Mouse (Mus musculus) hematopoietic stem cell, adult 5-6 weeks (primary cell): ENCODE measurements around the gene Il3ra. TPM values are rescaled to one million over a fixed set of nuclear protein-coding genes. Genes with fewer than 3 reads are reported as not detected.

ENCODE experiments used
- ATAC-seq, 2 experiments: fragments of 125-278 bp in 1 of 2; replicated peaks in 1 of 2; 2 replicates each; pipeline ENCODE4 v1.8.0; 2016 to 2017; ENCODE audit warnings: inconsistent platforms in 2 of 2, mild to moderate bottlenecking in 2 of 2, moderate number of reproducible peaks in 2 of 2, low read depth in 1 of 2, moderate TSS enrichment in 1 of 2; ENCODE audit not compliant: low FRiP score in 2 of 2, poor library complexity in 2 of 2, severe bottlenecking in 2 of 2, insufficient read depth in 1 of 2, low TSS enrichment in 1 of 2
- total RNA-seq: library from RNA; stranded (forward); fragments of 172-1452, 232-1000 nt; gene quantifications from 2 replicates; pipeline ENCODE4 v1.2.3, GENCODE M21; 2017

Il3ra gene
- 12.3 and 15.4 TPM in 2 replicates for total RNA-seq

- peak; percentile 54 to 57 for ATAC-seq
These were observed at the start of gene Il3ra for GRCm38 (mm10) chr14:14345948-14346812. Gene Il3ra (plus strand): TSS chr14:14346275.

- no peak for ATAC-seq
These were observed 37.1 kb upstream of the Il3ra start for GRCm38 (mm10) chr14:14308938-14309337.

- no peak for ATAC-seq
These were observed 36.7 kb upstream of the Il3ra start for GRCm38 (mm10) chr14:14309416-14309815.

- ATAC-seq: no peak
These were observed 23.5 kb upstream of the Il3ra start, which contains the start of gene Olfr31 for GRCm38 (mm10) chr14:14322528-14322927. Gene Olfr31 (plus strand): TSS chr14:14322828.

GRCm38 (mm10) chr14:14345113-14345871 is 783 bp upstream of the Il3ra start:
- peak; percentile 70 to 80 for ATAC-seq

GRCm38 (mm10) chr14:14346813-14347100 is 682 bp downstream of the Il3ra start:
- no peak for ATAC-seq

- ATAC-seq: no peak
These were observed 1.2 kb downstream of the Il3ra start for GRCm38 (mm10) chr14:14347151-14347835.

GRCm38 (mm10) chr14:14347836-14348621 is 2.0 kb downstream of the Il3ra start:
- ATAC-seq: peak in 1 of 2 experiments; percentile 6; a peak in 2 of 4 replicates

GRCm38 (mm10) chr14:14348674-14349401 is 2.8 kb downstream of the Il3ra start:
- no peak for ATAC-seq

GRCm38 (mm10) chr14:14349485-14350262 is 3.6 kb downstream of the Il3ra start:
- ATAC-seq: peak in 1 of 2 experiments; percentile 5; a peak in 1 of 4 replicates

GRCm38 (mm10) chr14:14350263-14351147 is 4.4 kb downstream of the Il3ra start:
- no peak for ATAC-seq

- ATAC-seq: no peak
These were observed 5.0 kb downstream of the Il3ra start for GRCm38 (mm10) chr14:14351148-14351455.

GRCm38 (mm10) chr14:14351721-14352590 is 5.9 kb downstream of the Il3ra start:
- ATAC-seq: peak; percentile 1 to 6; a peak in 1 of 4 replicates

GRCm38 (mm10) chr14:14352606-14353005 is 6.5 kb downstream of the Il3ra start:
- ATAC-seq: no peak
